Mouse (Mus musculus) inflammation-experienced regulatory T-cells, adult 6 months (primary cell): Measurements from ENCODE around the gene Cuedc1. TPM values are rescaled to one million over a fixed set of nuclear protein-coding genes. Genes with fewer than 3 reads are reported as not detected.

Experiments used
- ATAC-seq: one replicate; pipeline ENCODE4 v1.8.0; 2017
- polyA plus RNA-seq, 3 experiments: library from polyadenylated mRNA; unstranded; fragments of 100-300 nt; shearing (Covaris generic); gene quantifications; one replicate each; pipeline ENCODE4 v1.2.1; 2017

The Cuedc1 gene
- polyA plus RNA-seq, 3 experiments from 2014 or later = 2.0 to 6.4 (median 5.2) TPM

DNA sequence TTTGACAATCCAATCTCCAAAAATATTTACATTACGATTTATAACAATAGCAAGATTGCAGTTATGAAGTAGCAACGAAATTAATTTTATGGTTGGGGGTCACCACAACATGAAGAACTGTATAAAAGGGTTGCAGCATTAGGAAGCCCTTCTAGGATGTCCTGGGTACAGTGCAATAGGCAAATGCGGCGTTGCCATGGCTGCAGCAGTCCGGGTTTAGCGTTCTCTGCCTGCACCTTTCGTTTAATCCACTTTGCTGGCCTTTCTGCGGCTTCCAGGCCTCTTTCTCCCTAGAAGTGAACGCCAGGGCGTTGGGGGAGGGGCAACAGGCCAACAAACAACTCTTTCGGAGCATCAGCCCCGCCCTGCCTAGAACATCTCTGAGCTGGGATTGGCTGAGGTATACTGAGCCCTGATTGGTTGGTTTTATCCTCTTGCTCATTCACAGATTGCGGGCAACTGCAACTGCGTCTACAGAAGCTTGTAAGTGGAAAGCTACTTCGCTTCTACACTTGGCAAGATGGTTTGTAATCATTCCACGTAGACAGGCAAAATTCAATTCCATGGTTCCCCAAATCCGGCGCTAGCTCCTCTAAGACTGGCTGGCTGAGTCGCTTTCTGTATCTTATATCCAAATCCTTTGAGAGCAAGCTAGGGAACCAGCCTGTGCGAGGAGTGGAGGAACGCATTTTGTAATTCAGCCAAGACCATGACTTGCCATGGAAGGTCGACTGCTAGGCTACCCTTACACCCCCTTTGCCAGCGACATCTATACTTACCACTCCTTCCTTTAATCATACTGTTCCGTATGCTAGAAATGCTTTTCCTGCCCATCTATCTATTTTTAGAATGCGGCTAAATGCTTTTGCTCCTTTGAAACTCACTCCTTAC, 10.9 kb upstream of the Cuedc1 start:
- peak; percentile 90 for ATAC-seq

DNA sequence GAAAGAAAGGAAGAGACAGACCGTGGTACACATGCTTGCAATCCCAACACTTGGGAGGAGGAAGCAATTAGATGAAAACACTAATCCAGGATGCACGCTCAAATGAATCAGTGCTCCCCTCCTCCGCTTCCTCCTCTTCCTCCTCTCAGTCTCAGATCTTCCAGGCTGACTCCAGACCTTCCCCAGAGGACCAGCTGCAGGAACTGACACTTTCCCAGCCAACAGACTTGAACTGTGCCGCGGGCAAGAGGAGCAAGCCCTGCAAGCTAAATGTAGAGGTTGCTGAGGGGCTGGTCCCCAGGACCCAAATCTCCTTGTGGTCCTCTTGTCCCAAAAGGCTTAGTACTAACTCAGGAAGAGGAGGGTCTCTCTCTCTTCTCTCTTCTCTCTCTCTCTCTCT, 8.7 kb upstream of the Cuedc1 start:
- ATAC-seq = no peak

DNA sequence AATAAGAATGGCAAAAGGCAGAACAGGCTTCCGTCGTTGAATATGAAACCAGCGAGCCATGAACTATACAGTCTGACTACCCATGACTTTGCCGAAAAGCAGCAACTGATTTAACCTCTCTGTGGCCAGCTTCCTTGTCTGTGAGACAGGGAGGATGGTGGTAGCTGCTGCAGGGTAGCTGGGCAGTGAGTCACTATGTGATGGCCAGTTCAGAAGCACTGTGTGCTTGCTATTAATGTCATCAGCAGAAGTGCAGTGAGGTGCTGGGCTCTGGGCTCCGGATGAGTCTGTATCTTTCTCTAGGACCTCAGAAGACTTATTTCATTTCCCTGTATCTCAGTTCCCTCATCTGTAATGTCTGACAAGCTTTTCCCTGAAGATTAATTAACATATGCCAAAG, 7.6 kb upstream of the Cuedc1 start:
- no peak for ATAC-seq

DNA sequence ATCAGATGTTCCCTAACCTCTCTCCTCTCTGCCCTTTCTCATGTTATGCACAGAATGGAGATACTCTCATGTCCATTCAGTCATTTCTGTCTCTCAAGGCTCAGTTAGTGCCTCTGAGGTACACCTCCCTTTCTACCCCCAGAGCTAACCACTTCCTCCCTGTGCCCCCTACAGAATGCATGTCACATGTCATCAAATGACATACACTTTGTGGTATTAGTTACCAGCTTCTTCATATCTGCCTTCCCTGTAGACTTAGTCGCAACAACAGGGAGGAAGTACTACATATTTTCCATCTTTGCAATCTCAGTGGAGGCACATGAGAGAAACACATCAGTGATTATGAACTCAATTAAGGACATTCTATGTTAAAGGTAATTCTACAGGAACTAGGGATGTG, 5.9 kb upstream of the Cuedc1 start:
- ATAC-seq = peak; percentile 56

DNA sequence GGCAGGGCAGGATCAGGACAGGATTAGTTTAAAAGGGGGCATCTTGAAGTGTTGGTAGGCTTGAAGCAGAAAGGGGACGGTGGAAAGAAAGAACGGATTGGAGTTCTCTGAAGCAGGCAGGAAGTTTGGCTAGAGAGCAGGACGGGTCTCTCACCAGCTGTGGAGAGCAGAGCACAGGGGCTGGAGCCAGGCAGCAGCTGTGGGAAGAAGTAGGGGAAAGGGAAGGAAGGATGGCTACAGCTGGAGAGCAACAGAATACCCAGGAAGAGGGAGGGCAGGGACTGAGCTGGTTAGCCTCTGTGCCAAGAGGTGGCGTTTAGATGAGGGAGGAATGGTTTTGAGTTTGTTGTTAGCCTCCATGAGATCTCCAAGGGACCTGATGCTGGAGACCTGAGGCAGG, 685 bp upstream of the Cuedc1 start:
- no peak for ATAC-seq

DNA sequence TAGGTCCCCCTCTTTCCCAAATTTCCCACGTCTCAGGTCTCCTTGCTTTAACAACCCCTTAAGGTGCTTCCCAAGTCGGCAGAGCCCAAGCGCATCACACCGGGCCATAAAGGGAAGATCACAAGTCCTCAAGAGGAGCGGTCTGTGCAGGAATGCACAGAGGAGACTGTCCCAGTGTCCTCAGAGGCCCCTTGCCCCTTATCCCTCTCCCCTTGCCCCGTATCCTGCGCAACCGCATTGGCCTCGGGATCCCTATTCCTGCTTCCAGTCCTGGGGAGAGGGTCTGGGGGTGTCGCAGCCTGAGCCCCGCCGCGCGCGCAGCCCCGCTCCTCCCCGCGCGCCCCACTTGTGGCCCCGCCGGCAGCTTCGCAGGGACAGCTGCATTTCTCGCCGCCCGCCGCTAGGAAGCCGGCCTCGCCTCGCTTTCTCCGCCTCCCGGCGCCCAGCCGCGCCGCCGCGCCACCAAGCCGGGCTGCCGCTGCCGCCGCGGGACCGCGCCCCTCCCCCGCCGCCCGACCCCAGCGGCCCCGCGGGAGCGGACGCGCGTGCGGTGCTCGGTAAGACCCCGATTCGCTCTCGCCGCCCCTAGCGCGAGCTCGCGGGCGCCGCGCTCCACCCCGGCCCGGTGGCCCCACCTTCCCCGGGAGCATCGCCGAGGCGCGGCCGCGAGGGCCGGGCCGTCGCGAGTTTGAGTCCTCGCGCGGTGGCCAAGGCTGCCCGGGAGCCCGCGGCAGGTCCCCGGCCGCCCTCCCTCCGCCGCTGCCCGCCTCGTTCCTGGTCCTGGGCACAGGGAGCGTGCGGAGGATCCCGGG, 1.1 kb downstream of the Cuedc1 start:
- ATAC-seq = peak; percentile 80

DNA sequence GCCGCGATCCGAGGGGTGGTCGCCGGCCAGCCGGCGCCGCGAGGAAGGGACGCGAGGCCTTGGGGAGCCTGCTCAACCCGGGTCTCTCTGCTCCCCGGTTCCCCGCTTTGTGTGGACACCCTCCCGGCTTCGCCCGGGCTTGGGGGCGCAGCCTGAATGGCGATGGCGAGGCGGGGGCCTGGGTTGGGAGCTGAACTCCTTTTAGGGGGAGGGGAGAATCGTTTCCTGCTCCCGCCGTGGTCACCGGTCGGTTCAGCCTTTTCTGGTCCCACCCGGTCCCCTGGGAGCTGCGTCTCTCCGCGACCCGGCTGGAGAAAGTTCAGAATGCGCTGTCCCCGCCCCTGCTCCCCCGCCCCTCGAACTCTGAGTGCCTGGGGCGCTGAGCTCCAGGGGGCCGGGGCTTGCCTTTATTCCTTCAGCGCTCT, 1.8 kb downstream of the Cuedc1 start:
- no peak for ATAC-seq

DNA sequence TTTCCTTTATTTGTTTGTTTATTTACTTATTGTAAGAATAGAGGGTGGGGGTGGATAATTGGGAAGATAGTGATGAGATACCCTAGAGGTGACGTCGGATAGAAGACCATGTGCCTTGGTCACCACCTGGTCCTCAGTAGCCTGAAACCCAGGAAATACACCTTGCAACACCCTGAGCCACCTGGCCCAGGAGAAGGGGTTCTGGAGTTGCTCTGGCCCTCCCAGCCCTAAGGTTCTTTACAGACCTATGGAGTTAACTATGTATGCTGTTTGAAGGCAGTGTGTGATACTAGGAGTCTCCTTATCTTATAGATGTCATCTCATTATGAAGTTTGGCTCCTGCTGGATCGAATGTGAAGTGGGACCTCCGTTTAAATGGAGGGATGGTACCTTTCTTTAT, 2.3 kb downstream of the Cuedc1 start:
- ATAC-seq = no peak

DNA sequence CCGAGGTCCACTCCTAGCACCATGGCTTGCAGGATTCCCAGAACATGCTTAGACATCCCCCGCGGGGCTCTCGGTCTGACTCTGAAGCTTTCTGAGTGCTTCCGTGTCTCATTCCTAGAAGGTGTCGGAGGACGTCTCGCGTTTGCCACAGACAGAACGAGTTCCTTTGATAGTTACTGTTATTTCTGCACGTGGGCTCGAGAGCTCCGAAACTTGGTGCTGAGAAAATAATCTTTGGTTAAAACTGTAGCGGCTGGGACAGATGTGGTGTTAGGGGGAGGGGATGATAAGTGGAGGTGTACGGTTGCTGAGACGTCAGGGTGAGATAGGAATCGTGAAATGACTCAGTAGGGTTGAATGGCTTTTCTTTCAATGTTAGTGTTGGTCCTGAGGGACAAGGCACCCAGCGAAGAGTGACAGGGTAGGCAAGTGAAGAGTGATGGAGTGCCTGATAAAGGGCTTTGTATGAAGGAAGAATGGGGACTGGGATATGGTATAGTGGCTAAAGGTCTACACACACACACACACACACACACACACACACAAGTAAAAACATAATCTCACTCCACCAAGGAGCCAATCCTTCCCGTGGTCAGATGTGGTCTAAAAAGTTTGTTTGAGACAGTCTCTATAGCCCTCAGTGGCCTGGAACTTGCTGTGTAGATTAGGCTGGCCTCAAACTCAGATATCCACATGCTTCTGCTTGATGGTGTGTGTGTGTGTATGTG, 5.5 kb downstream of the Cuedc1 start:
- no peak for ATAC-seq

DNA sequence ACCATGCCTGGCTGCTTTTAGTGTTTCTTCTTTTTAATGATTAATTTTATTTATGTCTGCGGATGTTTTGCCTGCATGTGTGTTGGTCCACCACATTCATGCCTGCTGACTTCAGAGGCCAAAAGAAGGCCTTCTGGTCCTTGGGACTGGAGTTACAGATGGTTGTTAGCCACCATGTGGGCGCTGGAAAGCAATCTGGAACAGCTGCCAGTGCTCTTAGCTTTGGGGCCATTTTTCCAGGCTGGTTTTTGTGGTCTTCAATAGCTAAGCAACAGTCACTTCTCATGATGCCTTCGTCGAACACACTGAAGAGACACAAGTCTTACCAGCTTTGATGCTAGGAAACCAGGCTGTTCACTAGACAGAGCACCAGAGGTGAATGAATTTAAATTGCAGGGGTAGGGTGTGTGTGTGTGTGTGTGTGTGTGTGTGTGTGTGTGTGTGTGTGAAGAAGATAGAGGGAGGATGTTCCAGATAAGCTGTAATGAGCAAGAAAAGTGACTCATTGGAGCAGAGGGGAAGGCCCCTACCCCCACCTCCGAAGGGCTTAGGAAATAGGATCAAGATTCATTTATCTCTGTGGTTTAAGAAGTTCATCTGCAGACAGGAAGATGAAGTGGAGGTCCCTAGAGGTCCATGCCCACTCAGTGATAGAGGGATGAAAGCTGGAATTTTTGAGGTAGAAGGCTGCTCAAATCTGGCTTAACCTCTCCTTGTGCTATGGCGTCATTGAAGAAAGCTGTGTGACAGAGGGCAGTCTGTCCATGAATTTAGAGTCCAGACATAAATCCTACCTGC, 7.8 kb downstream of the Cuedc1 start:
- no peak for ATAC-seq

DNA sequence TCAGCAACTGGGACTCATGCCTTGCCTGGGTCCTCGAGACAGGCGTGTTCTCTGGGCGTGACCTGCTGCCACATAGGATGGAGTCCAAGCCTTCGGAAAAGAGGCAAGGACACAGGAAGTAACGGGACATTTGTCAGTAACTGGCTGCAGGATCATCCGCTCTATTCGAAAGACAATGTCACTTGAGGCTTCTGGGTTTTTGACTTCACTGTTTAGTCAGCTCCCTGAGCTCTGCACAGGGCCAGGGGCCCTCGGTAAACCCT, 8.4 kb downstream of the Cuedc1 start:
- ATAC-seq = no peak

DNA sequence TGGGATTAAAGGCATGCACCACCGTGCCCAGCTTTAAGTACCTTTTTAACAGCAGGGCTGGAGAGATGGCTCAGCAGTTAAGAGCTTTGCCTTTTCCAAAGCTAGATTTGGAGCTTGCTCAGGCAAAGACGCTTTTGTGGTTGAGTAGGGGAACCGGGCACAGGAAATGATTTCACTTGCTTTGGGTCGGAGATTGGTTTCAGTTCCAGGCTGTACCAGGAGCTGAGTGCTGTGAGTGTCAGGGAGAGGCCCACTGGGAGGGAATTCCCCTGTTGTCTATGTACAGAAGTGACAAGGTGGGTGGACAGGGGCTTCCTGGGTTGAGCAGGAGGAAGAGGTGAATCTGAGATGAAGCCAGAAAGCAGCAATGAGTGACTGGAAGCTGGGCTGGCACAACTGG, 9.5 kb downstream of the Cuedc1 start:
- ATAC-seq = peak; percentile 92

DNA sequence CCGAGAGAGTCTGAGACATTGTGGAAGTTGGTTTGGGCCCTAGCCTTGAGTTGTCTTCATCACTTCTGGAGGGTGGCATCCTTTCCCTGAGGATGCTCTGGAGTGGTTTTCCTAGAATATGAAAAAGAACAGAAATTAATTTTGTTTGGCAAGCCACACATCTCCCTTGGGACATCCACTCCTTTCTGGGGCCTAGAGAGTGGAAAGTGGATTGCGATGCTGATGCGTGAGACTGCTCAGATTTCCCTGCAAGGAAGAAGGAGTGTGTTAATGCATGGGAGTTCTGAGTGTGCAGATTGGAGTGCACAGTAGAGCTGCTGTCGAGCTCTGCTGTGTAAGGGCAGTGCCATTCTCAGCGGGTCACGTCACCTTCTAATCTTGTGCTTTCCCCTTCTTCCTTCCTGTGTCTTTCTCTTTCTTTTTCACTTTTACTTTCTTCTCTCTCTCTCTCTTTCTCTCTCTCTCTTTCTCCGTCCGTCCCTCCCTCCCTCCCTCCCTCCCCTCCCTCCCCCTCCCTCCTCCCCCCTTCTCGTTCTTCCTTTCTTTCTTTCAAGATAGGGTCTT, 12.3 kb downstream of the Cuedc1 start:
- no peak for ATAC-seq

DNA sequence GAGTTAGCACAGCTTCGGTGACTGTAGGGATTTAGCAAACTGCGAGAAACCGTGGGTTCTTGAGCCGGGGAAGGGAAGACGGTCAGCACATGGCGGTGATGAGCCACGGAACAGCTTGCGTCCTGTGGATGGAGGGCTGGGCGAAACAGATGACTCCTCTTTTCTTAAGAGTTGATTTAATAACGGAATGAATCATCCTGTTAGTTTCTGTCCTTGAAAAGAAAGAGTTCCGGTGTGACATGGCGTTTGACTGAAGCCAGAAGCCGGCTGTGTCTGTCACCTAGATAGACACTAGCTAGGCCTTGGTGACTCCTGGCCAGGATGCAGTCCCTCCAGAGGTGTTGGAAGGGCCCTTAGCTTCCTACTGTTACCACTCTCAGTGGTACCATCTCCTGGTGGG, 14.2 kb downstream of the Cuedc1 start:
- ATAC-seq = no peak

DNA sequence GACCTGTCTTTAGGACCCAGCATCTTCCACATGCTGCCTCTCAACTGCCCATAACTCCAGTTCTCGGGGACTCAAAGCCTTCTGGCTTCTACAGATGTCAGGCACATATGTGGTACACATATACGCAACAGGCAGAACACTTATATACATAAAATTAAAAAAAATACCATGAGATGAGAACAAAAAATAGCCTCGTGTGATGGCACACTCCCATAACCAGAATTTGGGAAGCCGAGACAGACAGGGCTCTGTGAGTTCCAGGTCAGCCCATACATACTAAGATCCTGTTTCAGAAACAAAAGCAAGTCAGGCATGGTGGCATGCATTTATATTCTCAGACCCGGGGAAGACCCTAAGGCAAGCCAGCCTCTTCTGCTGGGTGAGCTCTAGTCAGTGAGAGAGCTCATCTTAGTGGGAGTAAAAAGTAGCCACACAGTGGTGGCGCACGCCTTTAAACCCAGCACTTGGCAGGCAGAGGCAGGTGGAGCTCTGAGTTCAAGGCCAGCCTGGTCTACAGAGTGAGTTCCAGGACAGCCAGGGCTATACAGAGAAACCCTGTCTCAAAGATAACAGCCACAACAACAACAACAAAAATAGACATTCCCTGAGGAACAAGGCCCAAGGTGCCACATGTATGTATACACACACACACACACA, 14.9 kb downstream of the Cuedc1 start:
- no peak for ATAC-seq

DNA sequence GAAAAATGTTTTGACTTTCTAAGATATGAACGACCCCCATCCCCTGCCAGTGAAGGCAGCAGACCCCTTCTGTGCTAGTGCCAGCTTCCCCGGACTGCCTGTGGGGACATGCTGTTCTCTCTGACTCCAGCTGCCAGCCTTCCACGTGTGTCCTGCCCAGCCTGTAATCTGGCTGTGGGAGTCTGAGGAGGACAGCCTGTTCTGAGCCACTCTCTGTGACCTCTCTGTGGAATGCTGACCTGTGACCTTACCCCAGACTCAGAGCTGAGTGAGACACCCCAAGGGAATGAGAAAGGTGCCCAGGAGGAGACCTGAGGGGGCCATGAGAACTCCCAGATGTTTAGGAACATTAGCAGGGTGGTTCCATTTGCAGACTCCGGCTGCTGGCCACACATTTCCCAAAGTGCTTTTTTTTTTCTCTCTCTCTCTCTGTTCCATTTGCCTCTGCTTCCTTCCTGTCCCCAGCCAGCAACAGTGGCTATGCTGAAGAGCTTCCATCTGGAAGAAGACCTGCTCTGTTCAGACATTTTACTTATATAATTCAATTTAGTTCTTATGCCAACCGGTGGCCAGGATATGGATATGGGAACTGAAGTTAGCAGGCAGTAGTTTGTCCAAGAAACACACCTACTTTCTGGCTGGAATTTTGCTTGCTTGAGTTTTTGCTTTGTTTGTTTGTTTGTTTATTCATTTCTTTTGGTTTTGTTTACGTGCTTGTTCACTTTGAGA, 15.8 kb downstream of the Cuedc1 start:
- ATAC-seq = no peak

DNA sequence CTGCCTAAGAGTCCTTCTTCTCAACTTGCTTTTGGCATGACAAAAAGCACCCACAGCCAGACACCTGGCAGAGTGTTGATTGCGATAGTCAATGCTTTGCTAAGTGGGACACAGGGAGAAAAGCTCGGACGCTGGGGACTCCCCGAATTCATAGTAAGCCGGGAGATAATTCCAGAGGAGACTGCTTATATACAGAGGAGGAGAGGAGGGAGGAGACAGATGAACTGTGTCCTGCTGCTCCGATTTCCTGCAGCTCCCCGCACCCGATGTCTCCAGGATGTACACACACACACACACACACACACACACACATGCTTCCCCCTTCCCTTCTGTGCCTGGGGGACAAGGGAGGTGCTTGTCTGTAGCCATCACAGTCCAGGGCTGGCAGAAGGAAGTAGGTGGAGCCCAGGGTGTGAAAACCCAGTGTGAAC, 17.0 kb downstream of the Cuedc1 start:
- no peak for ATAC-seq

DNA sequence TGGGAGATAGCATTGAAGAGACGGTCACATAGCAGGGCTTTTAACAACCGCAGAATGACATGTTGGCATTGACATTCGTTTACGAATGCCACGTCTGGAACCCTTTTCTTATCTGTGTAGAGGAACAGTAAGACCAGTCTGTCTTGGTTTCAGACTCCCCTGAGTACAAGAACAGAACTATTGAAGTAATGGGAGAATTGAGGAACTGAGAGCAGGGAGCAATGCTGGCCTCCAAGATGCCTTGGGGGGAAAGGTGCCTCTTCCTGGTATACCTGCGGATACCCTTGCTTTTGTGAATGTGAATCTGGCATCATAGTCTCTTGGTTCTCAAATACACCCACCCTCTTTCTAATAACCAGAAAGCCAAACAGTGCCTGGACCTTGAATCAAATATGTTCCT, 18.7 kb downstream of the Cuedc1 start:
- no peak for ATAC-seq

DNA sequence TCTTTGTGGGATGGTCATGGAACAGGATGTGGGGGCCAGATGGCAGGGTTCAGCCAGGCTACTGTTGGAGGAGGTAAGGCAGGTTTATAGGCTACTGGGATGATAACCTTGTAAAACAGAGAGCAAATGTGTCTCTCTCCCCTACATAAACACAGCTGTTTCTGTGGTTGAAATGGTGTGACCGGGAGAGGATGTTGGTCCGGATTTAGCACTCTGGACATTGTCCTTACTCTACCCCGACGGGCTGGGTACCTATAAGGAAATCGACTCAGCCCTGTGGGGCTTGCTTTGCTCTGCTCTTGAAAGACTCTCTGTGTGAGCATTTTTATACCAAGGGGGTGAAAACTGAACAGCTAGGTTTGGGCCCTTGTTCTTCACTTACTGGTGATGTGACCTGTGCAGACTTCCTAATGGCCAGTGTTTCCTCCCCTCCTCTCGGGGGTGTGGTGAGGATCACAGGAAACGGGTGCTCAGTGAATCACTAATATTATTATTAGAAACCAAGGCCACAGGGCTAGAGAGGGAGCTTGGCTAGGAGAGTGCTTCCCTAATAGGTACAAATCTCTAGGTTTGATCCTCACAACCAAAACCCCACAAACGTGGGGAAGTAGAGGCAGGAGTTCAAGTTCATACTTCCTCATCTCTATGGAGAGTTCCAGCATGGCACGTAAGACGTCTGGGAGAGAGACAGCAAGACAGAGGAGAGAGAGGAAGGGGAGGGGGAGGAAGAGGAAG, 19.7 kb downstream of the Cuedc1 start:
- no peak for ATAC-seq

DNA sequence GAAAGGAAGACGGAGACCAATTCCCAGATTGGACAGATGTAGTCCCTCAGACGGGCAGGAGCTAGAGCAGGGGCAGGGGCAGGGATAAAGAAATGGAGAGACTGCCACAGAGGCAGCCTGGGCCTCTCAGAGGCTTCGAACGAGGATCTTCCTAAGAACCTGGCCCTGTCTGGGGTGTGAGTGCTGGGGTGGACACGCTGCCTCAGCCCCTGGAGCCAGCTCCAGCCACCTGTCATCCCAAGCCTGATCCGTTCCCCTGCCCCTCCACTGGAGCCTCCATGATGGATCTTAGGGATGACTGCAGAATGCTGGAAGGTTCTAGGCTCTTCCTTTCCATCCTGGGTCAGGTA, 20.2 kb downstream of the Cuedc1 start:
- ATAC-seq = no peak
